Mouse (Mus musculus): ENCODE measurements around the gene Rfx5.
"Not testable (repeated sequence)": the region's sequence is repeated elsewhere in the genome, so short reads cannot be mapped to it uniquely, and the experiment has no call there.

Gene Rfx5

GRCm38 (mm10) chr3:94937194-94937593 lies 16.7 kb upstream of the Rfx5 start:
- DNase-seq = not testable (repeated sequence)

DNA sequence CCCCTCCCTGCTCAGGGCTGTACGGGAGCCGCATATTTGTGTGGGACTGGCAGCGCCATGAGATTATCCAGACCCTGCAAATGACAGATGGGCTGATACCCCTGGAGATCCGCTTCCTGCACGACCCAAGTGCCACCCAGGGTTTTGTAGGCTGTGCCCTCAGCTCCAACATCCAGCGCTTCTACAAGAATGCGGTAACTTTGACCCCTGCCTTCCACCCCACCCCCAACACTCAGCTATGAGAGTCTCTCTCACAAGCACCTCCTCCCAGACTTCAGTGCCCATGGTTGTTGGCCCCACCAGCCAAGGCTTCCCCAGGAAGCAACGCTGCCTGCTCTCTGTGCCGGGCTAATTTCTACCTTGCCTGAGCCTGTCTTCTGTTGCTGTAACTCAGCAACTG lies 13.8 kb upstream of the Rfx5 start:
- not testable (repeated sequence) for DNase-seq

- not testable (repeated sequence) for DNase-seq
These were observed 11.5 kb upstream of the Rfx5 start for GRCm38 (mm10) chr3:94942211-94942967.

- DNase-seq = peak; percentile 26
These were observed 10.2 kb upstream of the Rfx5 start for GRCm38 (mm10) chr3:94943706-94944105.

DNA sequence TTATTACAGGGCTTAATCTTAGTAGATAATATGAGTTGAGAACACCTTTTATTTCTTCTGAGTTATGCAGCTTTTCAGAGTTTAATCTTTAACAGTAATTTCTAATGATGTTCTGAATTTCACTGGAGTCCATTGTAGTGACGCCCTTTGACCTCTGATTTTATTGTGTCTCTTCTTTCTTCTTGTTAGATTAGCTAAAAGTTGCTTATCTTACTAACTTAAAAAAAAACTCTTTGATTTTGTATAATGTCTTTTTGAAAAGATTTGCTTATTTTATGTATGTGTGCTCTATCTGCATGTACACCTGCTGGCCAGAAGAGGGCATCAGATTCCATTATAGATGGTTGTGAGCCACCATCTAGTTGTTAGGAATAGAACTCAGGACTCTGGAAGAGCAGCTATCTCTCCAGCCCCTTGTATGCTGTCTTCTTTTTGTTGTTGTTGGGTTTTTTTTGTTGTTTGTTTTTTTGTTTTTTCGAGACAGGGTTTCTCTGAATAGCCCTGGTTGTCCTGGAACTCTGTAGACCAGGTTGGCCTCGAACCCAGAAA lies 5.7 kb upstream of the Rfx5 start:
- no peak for DNase-seq

GRCm38 (mm10) chr3:94949645-94950044 lies 4.2 kb upstream of the Rfx5 start:
- DNase-seq = no peak

DNA sequence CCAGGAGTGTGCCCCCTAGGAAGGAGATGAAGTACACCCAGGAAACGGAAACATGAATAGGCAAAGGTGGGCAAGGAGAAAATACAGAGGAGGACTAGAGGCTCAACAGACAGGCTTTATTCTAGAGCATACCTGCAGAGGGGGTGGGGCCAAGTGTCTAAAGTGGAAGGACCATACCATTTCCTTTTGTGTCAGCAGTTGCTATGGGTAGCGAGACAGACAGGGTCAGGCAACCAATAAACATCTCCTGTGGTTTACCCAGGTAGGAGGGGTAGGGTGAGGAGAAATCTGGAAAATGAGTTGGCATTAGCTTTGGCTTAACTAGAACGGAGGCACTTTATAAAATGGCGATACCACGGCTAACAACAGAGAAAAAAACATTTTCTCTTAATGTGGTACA lies 1.1 kb upstream of the Rfx5 start:
- DNase-seq = no peak

- no peak for DNase-seq
These were observed 501 bp upstream of the Rfx5 start for GRCm38 (mm10) chr3:94953384-94953763.

DNA sequence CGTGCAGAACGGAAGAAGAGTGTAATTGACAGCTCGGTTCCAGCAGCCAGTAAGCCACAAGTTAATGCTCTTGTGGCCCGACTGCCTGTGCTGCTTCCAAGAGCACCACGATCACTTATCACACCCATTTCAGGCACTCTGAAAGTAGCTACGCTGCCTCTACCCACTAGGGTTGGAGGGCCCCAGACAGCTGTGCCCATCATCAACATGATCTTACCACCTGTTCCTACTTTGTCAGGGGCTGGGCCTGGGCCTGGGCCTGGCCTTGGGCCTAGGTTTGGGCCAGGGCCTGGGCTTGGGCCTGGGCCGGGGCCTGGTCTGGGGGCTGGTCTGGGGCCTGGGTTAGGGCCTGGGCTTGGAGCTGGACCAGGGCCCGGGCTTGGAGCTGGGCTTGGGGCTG lies 4.4 kb downstream of the Rfx5 start:
- DNase-seq = no peak

DNA sequence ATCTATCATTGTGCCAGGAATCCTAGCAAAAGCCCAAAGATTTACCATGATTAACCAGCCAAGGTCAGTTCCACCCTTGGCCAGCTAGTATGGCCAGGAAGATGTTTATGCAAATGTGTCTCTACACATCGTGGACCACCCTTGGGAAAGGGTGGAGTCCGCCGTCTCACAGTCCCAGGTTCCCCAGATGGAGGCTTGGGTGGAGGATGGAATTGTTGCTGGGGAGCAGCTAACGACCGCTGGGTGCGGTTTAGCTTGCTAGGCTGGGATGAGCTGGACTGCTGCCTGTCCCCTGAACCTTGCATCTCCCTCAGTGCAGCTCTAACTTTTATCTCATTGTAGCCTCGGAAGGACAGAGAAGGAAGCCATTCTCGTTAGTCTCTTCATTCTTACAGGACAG lies 6.0 kb downstream of the Rfx5 start:
- DNase-seq = no peak

DNA sequence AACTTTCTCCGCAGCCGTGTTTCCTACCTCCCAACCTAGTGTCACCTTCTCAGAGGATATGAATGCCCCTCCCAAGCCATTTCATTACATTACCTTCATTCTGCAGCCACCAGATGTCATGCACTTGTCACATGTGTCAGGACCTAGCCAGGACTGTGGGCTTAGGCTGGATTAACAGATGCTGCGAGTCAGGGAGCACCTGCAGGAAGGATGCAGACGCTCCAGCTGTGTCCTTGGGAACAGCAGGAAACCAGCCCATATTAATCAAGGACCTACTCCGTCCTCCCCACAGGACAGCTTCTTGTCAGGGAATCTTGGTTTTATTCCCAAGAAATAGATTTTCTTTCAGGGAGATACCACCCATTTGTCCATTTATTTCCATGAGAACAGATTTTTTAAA lies 6.4 kb downstream of the Rfx5 start:
- DNase-seq = no peak

GRCm38 (mm10) chr3:94964989-94965388 lies 11.1 kb downstream of the Rfx5 start:
- DNase-seq = no peak

DNA sequence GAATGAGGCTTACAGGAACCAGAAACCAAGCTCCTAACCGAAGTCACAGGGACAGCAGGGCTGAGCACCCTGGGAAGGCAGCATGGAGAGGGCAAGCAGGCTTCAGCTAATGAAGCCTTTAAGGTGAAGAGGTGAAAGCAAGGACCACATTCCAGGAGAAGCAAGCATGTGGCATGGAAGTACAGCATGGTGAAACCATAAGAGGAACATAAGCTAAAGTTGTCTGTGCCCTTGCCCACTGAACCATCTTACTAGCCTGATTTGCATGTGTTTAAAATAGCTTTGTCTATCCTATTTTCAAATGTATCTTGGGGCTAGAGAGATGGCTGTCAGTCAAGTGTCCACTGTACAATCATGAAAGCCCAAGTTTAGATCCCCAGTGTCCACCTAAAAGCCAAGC lies 12.0 kb downstream of the Rfx5 start:
- no peak for DNase-seq

GRCm38 (mm10) chr3:94972552-94972951 lies 18.7 kb downstream of the Rfx5 start:
- DNase-seq = no peak

GRCm38 (mm10) chr3:94973620-94974019 lies 19.7 kb downstream of the Rfx5 start:
- no peak for DNase-seq

- no peak for DNase-seq
These were observed 20.2 kb downstream of the Rfx5 start for GRCm38 (mm10) chr3:94974026-94974527.

GRCm38 (mm10) chr3:94974528-94975422 lies 20.9 kb downstream of the Rfx5 start, which contains the start of gene Pi4kb:
TSS of gene Pi4kb (plus strand) at chr3:94974731.
- DNase-seq = peak; percentile 97

- DNase-seq = no peak
These were observed 30.4 kb downstream of the Rfx5 start for GRCm38 (mm10) chr3:94984312-94984711.

GRCm38 (mm10) chr3:94985513-94985912 lies 31.6 kb downstream of the Rfx5 start:
- no peak for DNase-seq

GRCm38 (mm10) chr3:94987578-94987977 lies 33.7 kb downstream of the Rfx5 start:
- no peak for DNase-seq

DNA sequence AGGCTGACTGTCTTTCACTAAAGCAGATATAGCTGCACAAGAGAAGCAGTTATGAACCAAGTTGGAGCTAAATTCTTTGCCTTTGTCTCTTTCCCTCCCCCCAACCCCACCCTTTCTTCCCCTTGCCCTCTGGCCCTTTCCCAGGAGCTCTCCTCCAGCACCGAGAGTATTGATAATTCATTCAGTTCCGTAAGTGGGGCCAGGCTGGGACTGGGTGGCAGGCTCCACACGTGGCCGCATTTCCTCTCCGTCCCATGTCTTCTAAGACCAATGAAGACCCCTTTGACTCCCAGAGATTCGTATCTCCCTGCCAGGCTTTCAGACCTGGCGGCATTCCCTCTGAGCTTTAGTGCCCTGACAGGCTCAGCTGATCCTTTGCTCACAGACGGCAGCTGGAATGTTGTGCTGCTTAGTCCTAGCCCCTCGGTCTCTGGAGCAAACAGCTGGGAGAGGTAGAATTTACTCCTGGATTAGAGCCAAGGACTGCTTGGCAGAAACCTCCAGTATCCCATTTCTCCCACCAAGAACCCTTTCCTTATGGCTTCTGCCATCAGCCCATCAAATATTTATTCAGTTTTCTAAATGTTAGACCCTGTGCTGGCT lies 35.4 kb downstream of the Rfx5 start:
- no peak for DNase-seq

DNA sequence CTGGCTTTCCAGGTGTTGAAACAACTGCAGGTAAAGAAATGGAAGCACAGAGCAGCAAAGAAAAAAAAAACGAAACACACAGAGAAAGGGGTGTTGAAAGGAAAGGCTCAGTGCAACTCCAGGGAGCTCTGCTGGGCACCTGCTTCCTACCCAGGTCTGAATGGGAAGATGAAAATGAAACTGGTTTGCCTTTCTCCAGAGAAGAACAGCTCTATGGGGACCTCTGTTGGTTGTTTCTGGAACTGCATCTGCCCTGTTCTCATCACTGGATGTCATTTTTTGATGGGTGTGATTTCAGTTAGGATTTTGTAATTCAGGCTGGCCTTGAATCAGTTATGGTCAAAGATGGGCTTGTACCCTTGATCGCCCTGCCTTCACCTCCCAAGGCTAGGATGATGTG lies 43.1 kb downstream of the Rfx5 start:
- peak; percentile 83 for DNase-seq

- peak; percentile 50 for DNase-seq
These were observed 48.7 kb downstream of the Rfx5 start for GRCm38 (mm10) chr3:95002569-95002968.

Data from retina, postnatal 1 day (tissue).